Comparison of ENCODE assay signal across 21 mouse cellular contexts in genomic region chr11:4146381-4146780, GRCm38 (mm10). TPM values are rescaled to one million over a fixed set of nuclear protein-coding genes. Genes with fewer than 3 reads are reported as not detected.
DNase-seq lines count a peak whose midpoint lies in the region; ATAC-seq and TF ChIP-seq lines count a peak whose summit lies in the region.
"Had no signal": no experiment of that assay in that cellular context is flagged by ENCODE, and none has a peak within 500 bp of the region (broad histone marks: within the 10 kb centered on the region; RNA-seq: fewer than 3 reads in every experiment).

No protein-coding gene starts in this region.

- H3K27ac ChIP-seq in embryonic facial prominence, embryonic 13.5 days, result no peak overlapping the region
- no peak overlapping the region for H3K27ac ChIP-seq in embryonic facial prominence, embryonic 10.5 days (replicated peaks)
- no peak overlapping the region for H3K27ac ChIP-seq in limb, embryonic 12.5 days
- no peak overlapping the region for H3K27ac ChIP-seq in limb, embryonic 10.5 days
- H3K27ac ChIP-seq: forebrain, embryonic 15.5 days; hindbrain, embryonic 10.5 days had no signal

- no peaks in the 10 kb centered on the region for H3K4me1 ChIP-seq in embryonic facial prominence, embryonic 13.5 days
- H3K4me1 ChIP-seq in embryonic facial prominence, embryonic 10.5 days, result no peaks in the 10 kb centered on the region
- no peaks in the 10 kb centered on the region for H3K4me1 ChIP-seq in limb, embryonic 12.5 days (replicated peaks)
- H3K4me1 ChIP-seq in limb, embryonic 10.5 days, result 0 out of 2 replicates have a peak, but pooled peaks cover 2% of the 10 kb centered on the region
- H3K4me1 ChIP-seq: forebrain, embryonic 15.5 days; hindbrain, embryonic 10.5 days had no signal

- no peak overlapping the region for H3ac ChIP-seq in myocyte (ENCODE audit: control insufficient read depth, insufficient read length)

- no peak overlapping the region for H3K4me3 ChIP-seq in embryonic facial prominence, embryonic 13.5 days
- H3K4me3 ChIP-seq in embryonic facial prominence, embryonic 10.5 days, result no peak overlapping the region
- no peak overlapping the region for H3K4me3 ChIP-seq in limb, embryonic 12.5 days (replicated peaks)
- H3K4me3 ChIP-seq in limb, embryonic 10.5 days, result no peak overlapping the region
- no peak overlapping the region for H3K4me3 ChIP-seq in myocyte
- H3K4me3 ChIP-seq: forebrain, embryonic 15.5 days; heart, embryonic 12.5 days; hindbrain, embryonic 10.5 days had no signal

- H3K36me3 ChIP-seq in embryonic facial prominence, embryonic 13.5 days, result peaks cover 67% of the 10 kb centered on the region
- H3K36me3 ChIP-seq in embryonic facial prominence, embryonic 10.5 days (replicated peaks), result peaks cover 60% of the 10 kb centered on the region
- H3K36me3 ChIP-seq in limb, embryonic 12.5 days, result peaks cover 59% of the 10 kb centered on the region
- peaks cover 56% of the 10 kb centered on the region for H3K36me3 ChIP-seq in limb, embryonic 10.5 days
- peaks cover 11% of the 10 kb centered on the region for H3K36me3 ChIP-seq in myocyte (ENCODE audit: control insufficient read depth, insufficient read depth)

- no peaks in the 10 kb centered on the region for H3K79me2 ChIP-seq in myocyte (ENCODE audit: control insufficient read depth, insufficient read depth)

- no peak for DNase-seq in embryonic facial prominence, embryonic 10.5 days (ENCODE audit: low spot score)
- peak; percentile 31 for DNase-seq in gastrocnemius, postnatal 10 days
- DNase-seq in gastrocnemius, postnatal 4 days (ENCODE audit: low spot score in 2 of 2), result no peak
- DNase-seq in limb, embryonic 10.5 days (ENCODE audit: low spot score), result no peak
- no peak for DNase-seq in retina, postnatal 1 day
- DNase-seq: adrenal gland, postnatal 25 days; B cell, adult 2 months; cerebellum, adult 2 months; cerebellum, postnatal 10 days had no signal

- no peak for ATAC-seq in embryonic facial prominence, embryonic 13.5 days (ENCODE audit: insufficient number of reproducible peaks, insufficient read depth, low FRiP score, low TSS enrichment, low read depth)
- ATAC-seq in limb, embryonic 12.5 days (ENCODE audit: insufficient number of reproducible peaks, insufficient read depth, low FRiP score, low TSS enrichment, low read depth), result no peak
- ATAC-seq: CD4-positive, CD25-positive, alpha-beta regulatory T cell, adult 4 months; forebrain, embryonic 15.5 days; hindbrain, embryonic 16.5 days; inflammation-experienced regulatory T-cells, adult 6 months; intestine, postnatal 0 days had no signal

- WGBS in embryonic facial prominence, embryonic 13.5 days, result 72% methylated on average over 6 of the region's 6 CpGs
- 83% methylated on average over 6 of the region's 6 CpGs for WGBS in embryonic facial prominence, embryonic 10.5 days
- WGBS in limb, embryonic 12.5 days, result 81% methylated on average over 6 of the region's 6 CpGs
- 85% methylated on average over 6 of the region's 6 CpGs for WGBS in limb, embryonic 10.5 days

- H3K4me2 ChIP-seq in embryonic facial prominence, embryonic 13.5 days, result no peak overlapping the region
- H3K4me2 ChIP-seq in limb, embryonic 12.5 days, result no peak overlapping the region
- no peak overlapping the region for H3K4me2 ChIP-seq in myocyte (ENCODE audit: low read depth)
- H3K4me2 ChIP-seq: forebrain, embryonic 15.5 days; heart, embryonic 12.5 days had no signal

- no peak for TF ChIP-seq POLR2A in myocyte (IDR thresholded peaks at IDR 0.05; ENCODE audit: insufficient read length, low read depth)

- no peaks in the 10 kb centered on the region for H3K27me3 ChIP-seq in embryonic facial prominence, embryonic 13.5 days
- no peaks in the 10 kb centered on the region for H3K27me3 ChIP-seq in embryonic facial prominence, embryonic 10.5 days (replicated peaks; ENCODE audit: low read depth, poor library complexity, severe bottlenecking)
- H3K27me3 ChIP-seq in limb, embryonic 12.5 days, result no peaks in the 10 kb centered on the region
- H3K27me3 ChIP-seq in limb, embryonic 10.5 days (ENCODE audit: low read depth, poor library complexity, severe bottlenecking), result no peaks in the 10 kb centered on the region
- H3K27me3 ChIP-seq in myocyte (ENCODE audit: control insufficient read depth, insufficient read depth, insufficient read length), result no peaks in the 10 kb centered on the region
- H3K27me3 ChIP-seq: forebrain, embryonic 15.5 days; heart, embryonic 12.5 days had no signal

- H3K9ac ChIP-seq in embryonic facial prominence, embryonic 13.5 days, result 0 out of 2 replicates have a peak overlapping the region, but pooled peaks have one; percentile 11
- 0 out of 2 replicates have a peak overlapping the region, but pooled peaks have one; percentile 27 for H3K9ac ChIP-seq in limb, embryonic 12.5 days (replicated peaks)
- H3K9ac ChIP-seq: forebrain, embryonic 15.5 days; heart, embryonic 12.5 days had no signal

- H3K9me3 ChIP-seq in embryonic facial prominence, embryonic 13.5 days, result no peaks in the 10 kb centered on the region
- no peaks in the 10 kb centered on the region for H3K9me3 ChIP-seq in embryonic facial prominence, embryonic 10.5 days
- H3K9me3 ChIP-seq in limb, embryonic 12.5 days, result no peaks in the 10 kb centered on the region
- H3K9me3 ChIP-seq in limb, embryonic 10.5 days (replicated peaks), result no peaks in the 10 kb centered on the region
- H3K9me3 ChIP-seq: forebrain, embryonic 15.5 days; G1E; heart, embryonic 12.5 days; hindbrain, embryonic 10.5 days had no signal

TF ChIP-seq in myocyte, 11 proteins besides CTCF, POLR2A, EP300 and RAD21:
- peak; percentile 4 to 69 (median 68) for TF ChIP-seq MYOG (IDR thresholded peaks at IDR 0.05; ENCODE audit: control insufficient read depth in 1 of 3, insufficient read depth in 1 of 3, insufficient read length in 2 of 3, low read depth in 2 of 3)
- TF ChIP-seq MYOD1 (IDR thresholded peaks at IDR 0.05; ENCODE audit: control insufficient read depth in 1 of 3, insufficient read length in 2 of 3, low read depth in 2 of 3), result peak in 2 of 3 experiments; percentile 75 to 82
- TF ChIP-seq CEBPB (IDR thresholded peaks at IDR 0.05; ENCODE audit: insufficient read depth, poor library complexity, severe bottlenecking), result no peak
- no peak for TF ChIP-seq REST (IDR thresholded peaks at IDR 0.05; ENCODE audit: insufficient read depth, insufficient read length)
TF ChIP-seq in myocyte: peak in this region for 2.

RNA-seq across cellular contexts. Expression of gene Rnf215, which starts 11.4 kb away (rescaled TPM):
- polyA plus RNA-seq in embryonic facial prominence, embryonic 13.5 days (2015; fragmentation: Nextera tagmentation; extraction: Ambion mirVana), result 37.4 and 39.4 TPM in 2 replicates
- 21.2 and 22.8 TPM in 2 replicates for polyA plus RNA-seq in embryonic facial prominence, embryonic 10.5 days (2016; fragmentation: Nextera tagmentation; extraction: Ambion mirVana)
- total RNA-seq in gastrocnemius, postnatal 10 days (2021), result 10 to 100 TPM in 1 of 2 experiments, 1 to 10 TPM in 1; 7.8 to 13.3 TPM
- 10 to 100 TPM; 12.8 to 18.1 TPM for total RNA-seq in gastrocnemius, postnatal 4 days (2021)
- 36.6 and 39.5 TPM in 2 replicates for polyA plus RNA-seq in limb, embryonic 12.5 days (2016; fragmentation: Nextera tagmentation; extraction: Ambion mirVana)
- 16.3 and 23.3 TPM in 2 replicates for polyA plus RNA-seq in limb, embryonic 10.5 days (2016; fragmentation: Nextera tagmentation; extraction: Ambion mirVana)
- 18.1 TPM for polyA plus RNA-seq in myocyte (2012; fragmentation: generic; extraction: Trizol)

RNA-seq across cellular contexts. Expression of gene Ccdc157, which starts 13.7 kb away (rescaled TPM):
- polyA plus RNA-seq in embryonic facial prominence, embryonic 13.5 days (2015; fragmentation: Nextera tagmentation; extraction: Ambion mirVana), result 8.2 and 9.7 TPM in 2 replicates
- polyA plus RNA-seq in embryonic facial prominence, embryonic 10.5 days (2016; fragmentation: Nextera tagmentation; extraction: Ambion mirVana), result 7.2 and 8.0 TPM in 2 replicates
- 1 to 10 TPM; 5.9 to 8.8 TPM for total RNA-seq in gastrocnemius, postnatal 10 days (2021)
- total RNA-seq in gastrocnemius, postnatal 4 days (2021), result 10 to 100 TPM in 1 of 2 experiments, 1 to 10 TPM in 1; 8.7 to 10.3 TPM
- polyA plus RNA-seq in limb, embryonic 12.5 days (2016; fragmentation: Nextera tagmentation; extraction: Ambion mirVana), result 9.4 and 10.1 TPM in 2 replicates
- 7.9 and 9.4 TPM in 2 replicates for polyA plus RNA-seq in limb, embryonic 10.5 days (2016; fragmentation: Nextera tagmentation; extraction: Ambion mirVana)
- 5.6 TPM for polyA plus RNA-seq in myocyte (2012; fragmentation: generic; extraction: Trizol)

RNA-seq across cellular contexts. Expression of gene Sf3a1, which starts 13.8 kb away (rescaled TPM):
- polyA plus RNA-seq in embryonic facial prominence, embryonic 13.5 days (2015; fragmentation: Nextera tagmentation; extraction: Ambion mirVana), result 59.6 and 71.6 TPM in 2 replicates
- polyA plus RNA-seq in embryonic facial prominence, embryonic 10.5 days (2016; fragmentation: Nextera tagmentation; extraction: Ambion mirVana), result 102 and 105 TPM in 2 replicates
- total RNA-seq in gastrocnemius, postnatal 10 days (2021), result 10 to 100 TPM; 28.1 to 32.6 TPM
- total RNA-seq in gastrocnemius, postnatal 4 days (2021), result 10 to 100 TPM; 41.2 to 50.6 TPM
- 71.4 and 78.8 TPM in 2 replicates for polyA plus RNA-seq in limb, embryonic 12.5 days (2016; fragmentation: Nextera tagmentation; extraction: Ambion mirVana)
- polyA plus RNA-seq in limb, embryonic 10.5 days (2016; fragmentation: Nextera tagmentation; extraction: Ambion mirVana), result 101 and 105 TPM in 2 replicates
- polyA plus RNA-seq in myocyte (2012; fragmentation: generic; extraction: Trizol), result 47.0 TPM

RNA-seq across cellular contexts. Expression of gene Sec14l2, which starts 23.2 kb away (rescaled TPM):
- polyA plus RNA-seq in embryonic facial prominence, embryonic 13.5 days (2015; fragmentation: Nextera tagmentation; extraction: Ambion mirVana), result 2.0 and 3.8 TPM in 2 replicates
- 1.7 and 2.0 TPM in 2 replicates for polyA plus RNA-seq in embryonic facial prominence, embryonic 10.5 days (2016; fragmentation: Nextera tagmentation; extraction: Ambion mirVana)
- total RNA-seq in gastrocnemius, postnatal 10 days (2021), result 1 to 10 TPM; 1.4 to 2.3 TPM
- total RNA-seq in gastrocnemius, postnatal 4 days (2021), result 1 to 10 TPM; 2.3 to 2.6 TPM
- polyA plus RNA-seq in limb, embryonic 12.5 days (2016; fragmentation: Nextera tagmentation; extraction: Ambion mirVana), result 3.2 and 3.3 TPM in 2 replicates
- 1.5 and 2.7 TPM in 2 replicates for polyA plus RNA-seq in limb, embryonic 10.5 days (2016; fragmentation: Nextera tagmentation; extraction: Ambion mirVana)
- polyA plus RNA-seq in myocyte (2012; fragmentation: generic; extraction: Trizol), result 10.9 TPM
- total RNA-seq: granulocyte monocyte progenitor cell, adult 5-6 weeks had no signal

RNA-seq across cellular contexts. Expression of gene Tbc1d10a, which starts 40.2 kb away (rescaled TPM):
- polyA plus RNA-seq in embryonic facial prominence, embryonic 13.5 days (2015; fragmentation: Nextera tagmentation; extraction: Ambion mirVana), result 39.2 and 39.4 TPM in 2 replicates
- 27.4 and 31.0 TPM in 2 replicates for polyA plus RNA-seq in embryonic facial prominence, embryonic 10.5 days (2016; fragmentation: Nextera tagmentation; extraction: Ambion mirVana)
- 1 to 10 TPM; 6.1 to 8.2 TPM for total RNA-seq in gastrocnemius, postnatal 10 days (2021)
- 10 to 100 TPM; 10.1 to 12.2 TPM for total RNA-seq in gastrocnemius, postnatal 4 days (2021)
- 36.5 and 36.8 TPM in 2 replicates for polyA plus RNA-seq in limb, embryonic 12.5 days (2016; fragmentation: Nextera tagmentation; extraction: Ambion mirVana)
- 27.4 and 37.4 TPM in 2 replicates for polyA plus RNA-seq in limb, embryonic 10.5 days (2016; fragmentation: Nextera tagmentation; extraction: Ambion mirVana)
- 18.8 TPM for polyA plus RNA-seq in myocyte (2012; fragmentation: generic; extraction: Trizol)
